13 mouse cellular contexts compared by ENCODE assay signal in the genomic region with DNA sequence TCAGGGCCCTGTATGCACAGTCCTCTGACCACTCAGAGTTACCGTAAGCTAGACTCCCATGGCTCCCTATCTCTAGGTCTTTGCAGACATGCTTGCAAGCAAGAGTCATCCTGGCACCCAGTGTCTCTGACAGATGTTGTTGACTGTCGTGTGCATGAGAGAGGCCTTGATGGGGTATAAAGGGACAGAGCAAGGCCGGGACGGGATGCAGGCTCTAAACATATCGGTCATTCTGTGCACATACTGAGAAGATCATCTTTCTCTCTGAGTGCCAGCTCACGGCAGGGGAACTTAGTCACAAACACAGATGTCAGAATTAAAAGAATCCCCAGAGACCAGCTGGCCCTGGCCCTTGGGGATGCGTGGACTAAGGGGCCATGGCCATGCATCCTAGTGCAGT.
"Had no signal": no experiment of that assay in that cellular context is flagged by ENCODE, and none has a peak within 500 bp of the region (broad histone marks: within the 10 kb centered on the region; RNA-seq: fewer than 3 reads in every experiment).

No protein-coding gene starts in this region.

- DNase-seq: kidney, adult 9 months; kidney, postnatal 36 days; lung, postnatal 36 days; spleen, adult 18-20 months; thymus, postnatal 36 days had no signal

- H3K36me3 ChIP-seq: limb, embryonic 13.5 days; liver, embryonic 15.5 days; lung, embryonic 15.5 days; midbrain, embryonic 13.5 days; neural tube, embryonic 12.5 days had no signal

- H3K27ac ChIP-seq: kidney, postnatal 0 days; layer of hippocampus, adult 2 months; limb, embryonic 13.5 days; liver, embryonic 15.5 days; lung, embryonic 15.5 days; midbrain, embryonic 13.5 days; neural tube, embryonic 12.5 days had no signal

- H3K4me3 ChIP-seq: layer of hippocampus, adult 2 months; limb, embryonic 13.5 days; liver, embryonic 15.5 days; lung, embryonic 15.5 days; midbrain, embryonic 13.5 days; myocyte; neural tube, embryonic 12.5 days had no signal

- H3K4me2 ChIP-seq: limb, embryonic 13.5 days; liver, embryonic 15.5 days; lung, embryonic 15.5 days; midbrain, embryonic 13.5 days; neural tube, embryonic 12.5 days had no signal

- H3K4me1 ChIP-seq: limb, embryonic 13.5 days; liver, embryonic 15.5 days; midbrain, embryonic 13.5 days; neural tube, embryonic 12.5 days had no signal

- H3K27me3 ChIP-seq: limb, embryonic 13.5 days; liver, embryonic 15.5 days; lung, embryonic 15.5 days; midbrain, embryonic 13.5 days; neural tube, embryonic 12.5 days had no signal

- ATAC-seq: midbrain, embryonic 13.5 days had no signal

- H3K9me3 ChIP-seq: limb, embryonic 13.5 days; liver, embryonic 15.5 days; lung, embryonic 15.5 days; midbrain, embryonic 13.5 days; neural tube, embryonic 12.5 days had no signal

- H3K9ac ChIP-seq: limb, embryonic 13.5 days; liver, embryonic 15.5 days; lung, embryonic 15.5 days; midbrain, embryonic 13.5 days; neural tube, embryonic 12.5 days had no signal
